Mouse (Mus musculus) stomach, embryonic 14.5 days (tissue): ENCODE results near the gene Foxj3. TPM values are rescaled to one million over a fixed set of nuclear protein-coding genes. Genes with fewer than 3 reads are reported as not detected.

ENCODE experiments used
- ATAC-seq: fragments of 200-750 bp; cut with Nextera tagmentation; 2 replicates; pipeline ENCODE4 v1.8.0; 2017; ENCODE audit warnings: low read depth, moderate TSS enrichment; ENCODE audit not compliant: insufficient number of reproducible peaks, insufficient read depth, low FRiP score
- H3K27ac ChIP-seq: fragments of 300-500 bp; sonication (generic); 2 replicates; pipeline ENCODE4 v1.5.1; 2014; ENCODE audit warnings: mild to moderate bottlenecking, low read length, moderate library complexity, mixed read lengths
- H3K27me3 ChIP-seq: fragments of 300-500 bp; sonication (generic); 2 replicates; pipeline ENCODE4 v1.6.1; 2014; ENCODE audit warnings: low read length, control low read depth, mixed read lengths; ENCODE audit not compliant: control insufficient read depth, insufficient read depth
- H3K36me3 ChIP-seq: fragments of 300-500 bp; sonication (generic); 2 replicates; pipeline ENCODE4 v1.6.1; 2014; ENCODE audit warnings: mild to moderate bottlenecking, control low read depth, low read length, moderate library complexity, mixed read lengths; ENCODE audit not compliant: control insufficient read depth, insufficient read depth
- H3K4me1 ChIP-seq: fragments of 300-500 bp; sonication (generic); 2 replicates; pipeline ENCODE4 v1.6.1; 2014; ENCODE audit warnings: low read length, control low read depth, mixed read lengths; ENCODE audit not compliant: control insufficient read depth, insufficient read depth
- H3K4me2 ChIP-seq: fragments of 300-500 bp; sonication (generic); replicated peaks from 2 replicates; pipeline ENCODE4 v1.6.1; 2014; ENCODE audit warnings: low read depth, low read length, control low read depth
- H3K4me3 ChIP-seq: fragments of 300-500 bp; sonication (generic); 2 replicates; pipeline ENCODE4 v1.5.1; 2014; ENCODE audit warnings: low read depth, low read length, control low read depth
- H3K9ac ChIP-seq: fragments of 300-500 bp; sonication (generic); replicated peaks from 2 replicates; pipeline ENCODE4 v1.6.1; 2014; ENCODE audit warnings: low read depth, mild to moderate bottlenecking, control low read depth, low read length, moderate library complexity, mixed read lengths
- H3K9me3 ChIP-seq: fragments of 300-500 bp; sonication (generic); 2 replicates; pipeline ENCODE4 v1.6.1; 2016; ENCODE audit warnings: low read depth, low read length, control low read depth; ENCODE audit not compliant: control insufficient read depth
- WGBS: fragments of 180-500 bp; shearing (Covaris S2); extraction: QIAGEN DNeasy Blood & Tissue Kit; methylation state at CpG from one replicate; pipeline ENCODE4 v1.1.7; 2014; 5-methylcytosine and 5-hydroxymethylcytosine counted together
- polyA plus RNA-seq: library from polyadenylated mRNA; unstranded; fragments of >200 nt; fragmentation: Nextera tagmentation; extraction: Ambion mirVana; gene quantifications from 2 replicates; pipeline ENCODE4 v1.2.1, GENCODE M21; 2014

The Foxj3 gene
- polyA plus RNA-seq, 1 experiment from 2014 or later = 26.8 TPM

DNA sequence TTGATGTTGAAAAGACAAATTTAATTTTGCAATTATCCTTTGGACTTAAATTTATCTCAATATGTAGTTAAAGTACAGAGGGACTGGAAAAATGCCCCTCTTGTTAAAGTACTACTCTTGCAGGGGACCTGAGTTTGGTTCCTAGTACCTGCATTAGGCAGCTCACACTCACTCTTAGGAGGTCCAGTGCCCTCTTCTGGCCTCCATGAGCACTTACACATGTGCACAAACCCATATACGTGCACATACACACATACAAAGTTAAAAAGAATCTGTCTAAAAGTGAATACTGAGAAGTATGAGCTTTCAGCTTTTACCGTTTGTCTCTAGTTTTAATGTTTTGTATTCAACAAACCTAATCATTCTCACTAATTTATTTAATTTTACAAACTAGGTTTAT is 51.2 kb downstream of the Foxj3 start:
- Histone ChIP-seq H3K36me3 (0 out of 2 replicates have a peak, but pooled peaks cover 4% of the 10 kb centered on the region), H3K27me3 (no peaks in the 10 kb centered on the region), H3K4me2 (no peak overlapping the region), H3K9me3 (no peaks in the 10 kb centered on the region), H3K4me1 (no peaks in the 10 kb centered on the region), H3K9ac (no peak overlapping the region), H3K4me3 (no peak overlapping the region), H3K27ac (no peak overlapping the region)
- 93% methylated on average over 2 of the region's 2 CpGs for WGBS
- ATAC-seq = no peak

DNA sequence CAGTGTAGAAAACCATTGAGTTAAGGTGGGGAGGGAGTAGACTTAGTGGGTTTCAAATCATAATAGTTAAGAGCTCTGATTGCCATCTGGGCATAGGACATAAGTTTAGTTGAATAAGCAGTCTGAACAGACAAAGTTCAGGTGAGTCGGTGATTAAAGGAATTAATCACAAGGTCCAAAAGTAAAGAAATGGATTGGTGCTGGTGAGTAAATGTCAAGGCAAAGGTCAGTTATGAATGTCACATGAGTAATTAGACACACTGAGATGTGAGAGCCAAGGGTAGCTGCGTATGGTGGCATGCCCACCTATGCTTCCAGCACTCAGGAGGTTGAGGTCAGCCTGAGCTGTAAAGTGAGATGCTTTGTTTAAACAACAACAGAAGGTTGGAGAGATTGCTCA is 52.6 kb downstream of the Foxj3 start:
- no peak for ATAC-seq
- Histone ChIP-seq H3K27me3 (no peaks in the 10 kb centered on the region), H3K9ac (no peak overlapping the region), H3K36me3 (0 out of 2 replicates have a peak, but pooled peaks cover 4% of the 10 kb centered on the region), H3K27ac (no peak overlapping the region), H3K9me3 (no peaks in the 10 kb centered on the region), H3K4me1 (no peaks in the 10 kb centered on the region), H3K4me3 (no peak overlapping the region), H3K4me2 (no peak overlapping the region)
- 68% methylated on average over 2 of the region's 2 CpGs for WGBS

DNA sequence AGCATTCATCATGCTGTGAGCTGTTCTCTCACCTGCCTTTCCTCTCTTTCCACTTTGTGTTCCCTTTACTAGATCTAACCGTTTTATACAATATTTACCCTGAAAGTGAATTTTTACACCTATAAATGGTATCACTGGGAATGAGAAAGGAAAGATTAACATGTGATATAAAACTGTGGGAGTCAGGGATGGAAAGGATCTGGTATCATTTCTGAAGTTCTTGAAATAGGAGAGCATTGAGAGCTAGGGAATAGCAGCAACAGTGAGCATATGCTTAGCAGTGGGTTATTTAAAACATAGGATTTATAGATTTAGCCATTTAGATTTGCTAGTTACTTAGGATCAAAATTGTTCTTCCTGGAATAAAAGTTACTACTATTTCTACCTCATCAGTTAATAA is 53.2 kb downstream of the Foxj3 start:
- 87% methylated on average over 1 of the region's 1 CpGs for WGBS
- H3K9ac ChIP-seq = no peak overlapping the region
- 0 out of 2 replicates have a peak, but pooled peaks cover 4% of the 10 kb centered on the region for H3K36me3 ChIP-seq
- no peak for ATAC-seq
- H3K4me1 ChIP-seq = no peaks in the 10 kb centered on the region
- H3K4me2 ChIP-seq = no peak overlapping the region
- H3K9me3 ChIP-seq = no peaks in the 10 kb centered on the region
- no peaks in the 10 kb centered on the region for H3K27me3 ChIP-seq
- H3K4me3 ChIP-seq = no peak overlapping the region
- H3K27ac ChIP-seq = no peak overlapping the region

DNA sequence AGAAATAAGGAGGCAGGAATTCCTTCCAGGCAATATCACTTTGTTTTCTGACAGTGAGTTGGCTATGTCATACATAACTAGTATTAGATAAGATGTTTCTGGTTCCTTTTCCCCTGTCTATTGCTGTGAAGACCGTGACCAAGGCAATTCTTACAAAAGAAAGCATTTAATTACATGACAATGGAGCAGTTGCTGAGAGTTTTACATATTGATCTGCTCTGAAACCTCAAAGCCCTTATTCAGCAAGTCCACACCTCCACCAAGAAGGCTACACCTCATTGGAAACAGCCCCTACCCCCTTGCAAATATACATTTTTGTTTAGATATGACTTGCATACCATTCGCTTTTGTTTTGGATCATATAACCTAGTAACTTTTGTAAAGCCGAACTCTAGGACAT is 55.7 kb downstream of the Foxj3 start:
- H3K4me1 ChIP-seq = no peaks in the 10 kb centered on the region
- H3K4me3 ChIP-seq = no peak overlapping the region
- no peak overlapping the region for H3K27ac ChIP-seq
- 80% methylated on average over 3 of the region's 3 CpGs for WGBS
- no peak overlapping the region for H3K4me2 ChIP-seq
- H3K9ac ChIP-seq = no peak overlapping the region
- H3K36me3 ChIP-seq = no peaks in the 10 kb centered on the region
- no peaks in the 10 kb centered on the region for H3K9me3 ChIP-seq
- no peak for ATAC-seq
- no peaks in the 10 kb centered on the region for H3K27me3 ChIP-seq

DNA sequence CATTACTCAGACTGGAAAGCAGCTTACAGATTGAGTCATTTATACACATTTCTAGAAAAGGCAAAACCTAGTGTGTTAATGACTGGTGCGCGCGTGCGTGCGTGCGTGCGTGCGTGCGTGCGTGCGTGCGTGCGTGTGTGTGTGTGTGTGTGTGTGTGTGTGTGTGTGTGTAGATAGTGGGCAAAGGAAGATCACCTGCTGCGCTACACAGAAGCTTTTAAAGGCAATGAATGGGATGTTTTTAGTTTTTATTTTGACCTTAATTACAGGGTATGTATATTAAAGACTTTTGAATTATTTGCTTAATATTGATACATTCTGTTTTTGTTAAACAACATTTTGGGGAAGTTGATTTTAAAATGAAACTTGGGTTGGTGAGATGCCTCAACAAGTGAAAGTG is 57.5 kb downstream of the Foxj3 start:
- Histone ChIP-seq H3K4me1 (no peaks in the 10 kb centered on the region), H3K9me3 (no peaks in the 10 kb centered on the region), H3K27me3 (no peaks in the 10 kb centered on the region), H3K4me2 (no peak overlapping the region), H3K36me3 (no peaks in the 10 kb centered on the region), H3K27ac (no peak overlapping the region), H3K4me3 (no peak overlapping the region), H3K9ac (no peak overlapping the region)
- no peak for ATAC-seq
- WGBS = 92% methylated on average over 14 of the region's 14 CpGs

DNA sequence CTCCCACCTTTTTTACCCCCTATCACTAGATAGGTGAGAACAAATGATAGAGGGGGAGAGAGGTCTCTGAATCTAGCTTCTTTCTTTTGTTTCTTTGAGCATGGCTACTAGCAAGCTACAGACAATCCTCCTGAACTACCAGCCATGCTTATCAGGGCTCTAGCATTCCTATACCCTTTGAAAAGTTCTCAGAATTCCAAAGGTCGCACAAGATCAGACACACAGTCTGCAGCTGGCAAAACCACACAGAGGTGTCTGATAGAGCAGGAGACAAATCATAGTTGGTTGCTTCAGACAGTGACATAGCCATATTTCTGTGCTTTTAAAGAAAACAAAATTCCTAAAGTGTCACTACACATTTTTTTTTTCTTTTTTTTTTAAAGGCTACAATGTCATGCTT is 62.8 kb downstream of the Foxj3 start:
- Histone ChIP-seq H3K4me2 (no peak overlapping the region), H3K9me3 (no peaks in the 10 kb centered on the region), H3K9ac (no peak overlapping the region), H3K27ac (no peak overlapping the region), H3K4me1 (no peaks in the 10 kb centered on the region), H3K27me3 (no peaks in the 10 kb centered on the region), H3K4me3 (no peak overlapping the region), H3K36me3 (0 out of 2 replicates have a peak, but pooled peaks cover 3% of the 10 kb centered on the region)
- 40% methylated on average over 1 of the region's 1 CpGs for WGBS
- no peak for ATAC-seq

DNA sequence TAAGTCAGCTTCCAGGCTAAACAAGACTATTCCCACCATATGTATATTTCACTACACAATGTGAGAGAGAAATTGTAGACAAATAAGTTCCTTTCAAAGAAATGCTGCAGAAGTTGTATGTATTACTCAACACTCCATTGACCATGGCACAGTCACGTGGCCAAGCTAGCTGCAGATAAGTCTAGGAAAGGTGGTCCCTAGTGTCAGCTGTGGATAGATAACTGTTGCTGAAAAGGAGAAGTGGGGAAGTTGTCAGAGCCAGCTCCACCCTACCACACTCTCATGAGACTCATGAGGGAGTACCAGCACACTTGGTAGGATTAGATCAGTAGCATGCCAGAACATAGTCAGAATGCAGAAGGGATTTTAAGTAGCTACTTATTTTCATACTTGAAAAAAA is 72.7 kb downstream of the Foxj3 start:
- H3K9me3 ChIP-seq = no peaks in the 10 kb centered on the region
- ATAC-seq = no peak
- no peak overlapping the region for H3K9ac ChIP-seq
- WGBS = 93% methylated on average over 1 of the region's 1 CpGs
- H3K36me3 ChIP-seq = no peaks in the 10 kb centered on the region
- H3K27me3 ChIP-seq = no peaks in the 10 kb centered on the region
- H3K4me2 ChIP-seq = no peak overlapping the region
- no peak overlapping the region for H3K27ac ChIP-seq
- 0 out of 2 replicates have a peak, but pooled peaks cover 2% of the 10 kb centered on the region for H3K4me1 ChIP-seq
- no peak overlapping the region for H3K4me3 ChIP-seq

DNA sequence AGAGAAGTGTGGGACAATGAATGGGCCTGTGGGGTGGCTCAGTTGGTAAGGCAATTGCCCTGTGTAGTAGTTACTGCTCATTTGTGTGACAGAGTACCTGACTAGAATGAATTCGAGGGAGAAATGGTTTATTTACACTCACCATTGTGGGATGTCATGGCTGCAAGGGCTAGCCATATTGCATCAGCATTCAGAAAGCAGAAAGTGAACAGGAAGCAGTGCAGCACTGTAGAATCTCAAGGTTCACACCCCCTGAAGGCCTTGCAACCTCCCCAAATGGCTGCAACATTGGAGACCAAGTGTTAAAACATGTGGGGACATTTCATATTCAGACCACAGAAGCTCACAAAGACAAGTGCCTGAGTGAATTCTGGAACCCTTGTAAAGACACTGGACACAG is 77.3 kb downstream of the Foxj3 start:
- Histone ChIP-seq H3K4me3 (no peak overlapping the region), H3K27ac (no peak overlapping the region), H3K9ac (no peak overlapping the region), H3K9me3 (no peaks in the 10 kb centered on the region), H3K4me1 (0 out of 2 replicates have a peak, but pooled peaks cover 2% of the 10 kb centered on the region), H3K4me2 (no peak overlapping the region), H3K27me3 (no peaks in the 10 kb centered on the region), H3K36me3 (no peaks in the 10 kb centered on the region; the same call in 1 of the 2 replicates)
- WGBS = 29% methylated on average over 1 of the region's 1 CpGs
- ATAC-seq = no peak

DNA sequence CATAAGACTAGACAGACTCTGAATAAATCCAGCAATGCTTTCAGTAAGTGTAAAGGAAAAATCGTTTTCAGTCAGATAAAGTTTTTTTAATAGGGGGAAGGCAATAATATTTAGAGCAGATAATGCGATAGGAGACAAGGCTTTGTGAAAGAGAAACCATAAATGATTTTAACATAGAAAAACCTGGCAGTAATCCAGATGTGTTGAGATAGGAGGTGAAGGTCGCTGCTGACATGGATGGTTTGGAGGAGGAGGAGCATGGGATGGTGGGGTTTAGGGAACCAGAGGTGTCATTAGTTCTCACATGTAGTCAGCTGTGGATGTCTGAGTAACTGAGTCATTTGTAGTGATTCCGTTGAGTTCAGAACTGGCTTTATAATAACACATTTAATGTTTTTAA is 77.9 kb downstream of the Foxj3 start:
- H3K9me3 ChIP-seq = no peaks in the 10 kb centered on the region
- 0 out of 2 replicates have a peak, but pooled peaks cover 2% of the 10 kb centered on the region for H3K4me1 ChIP-seq
- no peak for ATAC-seq
- H3K27me3 ChIP-seq = no peaks in the 10 kb centered on the region
- H3K9ac ChIP-seq = no peak overlapping the region
- peaks cover 3% of the 10 kb centered on the region; the same call in 1 of the 2 replicates for H3K36me3 ChIP-seq
- 57% methylated on average over 4 of the region's 4 CpGs for WGBS
- no peak overlapping the region for H3K27ac ChIP-seq
- H3K4me3 ChIP-seq = no peak overlapping the region
- no peak overlapping the region for H3K4me2 ChIP-seq
